Mouse (Mus musculus) embryonic fibroblast, embryonic 13.5 days (primary cell): ENCODE data around the gene Ercc8. TPM values are rescaled to one million over a fixed set of nuclear protein-coding genes. Genes with fewer than 3 reads are reported as not detected.
A peak's percentile ranks its signal among the peaks of the same experiment; 100 is the strongest.

Experiments
- H3K27ac ChIP-seq: 2 replicates; pipeline ENCODE4 v1.5.1; 2012; ENCODE audit warnings: low read length, control low read depth, inconsistent platforms; ENCODE audit not compliant: insufficient read depth
- H3K4me1 ChIP-seq: 2 replicates; pipeline ENCODE4 v1.6.1; 2011; ENCODE audit warnings: low read length; ENCODE audit not compliant: control insufficient read depth, insufficient read depth
- H3K4me3 ChIP-seq: 2 replicates; pipeline ENCODE4 v1.5.1; 2011; ENCODE audit warnings: mild to moderate bottlenecking, control low read depth, low read length; ENCODE audit not compliant: insufficient read depth
- CTCF ChIP-seq: IDR thresholded peaks from 2 replicates; pipeline ENCODE4 v1.5.1; 2011; ENCODE audit warnings: mild to moderate bottlenecking, control low read depth, low read length, moderate library complexity, borderline replicate concordance; ENCODE audit not compliant: insufficient read depth
- POLR2A ChIP-seq: IDR thresholded peaks from 2 replicates; pipeline ENCODE4 v1.6.1; 2011; ENCODE audit warnings: low read depth, mild to moderate bottlenecking, control low read depth, low read length, moderate library complexity
- polyA plus RNA-seq: library from polyadenylated mRNA; stranded (reverse); fragments of >200 nt; gene quantifications from 2 replicates; pipeline ENCODE4 v1.2.4, GENCODE M21; 2011; ENCODE audit warnings: low read depth; ENCODE audit not compliant: missing spikeins, insufficient read length

Gene Ercc8
- polyA plus RNA-seq, 1 experiment = 8.4 TPM

DNA sequence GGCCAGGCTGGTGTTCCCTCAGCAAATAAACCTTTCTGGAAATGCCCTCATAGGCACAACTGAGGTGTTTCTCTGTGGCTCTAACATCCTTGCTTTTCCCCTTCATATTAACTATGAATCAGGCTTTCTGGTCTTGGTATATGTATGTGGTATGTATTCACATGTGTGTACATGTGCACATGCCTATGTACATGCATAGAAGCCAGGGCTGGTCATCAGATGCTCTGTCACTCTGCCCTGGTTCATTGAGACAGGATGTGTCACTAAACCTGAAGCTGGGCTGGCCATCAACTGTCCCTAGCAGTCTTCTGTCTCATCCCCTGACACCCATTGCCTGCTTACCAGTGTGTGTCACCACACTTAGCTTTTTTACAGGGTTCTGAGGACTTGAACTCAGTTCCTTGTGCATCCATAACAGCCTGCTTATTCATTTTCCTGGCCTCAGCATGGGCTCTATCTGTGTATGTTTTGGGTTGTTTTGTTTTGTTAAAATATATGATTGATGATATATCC is 26.3 kb downstream of the Ercc8 start:
- Histone ChIP-seq H3K4me3 (no peak overlapping the region), H3K4me1 (no peaks in the 10 kb centered on the region), H3K27ac (no peak overlapping the region)
- no peak for TF ChIP-seq CTCF
- TF ChIP-seq POLR2A = no peak

DNA sequence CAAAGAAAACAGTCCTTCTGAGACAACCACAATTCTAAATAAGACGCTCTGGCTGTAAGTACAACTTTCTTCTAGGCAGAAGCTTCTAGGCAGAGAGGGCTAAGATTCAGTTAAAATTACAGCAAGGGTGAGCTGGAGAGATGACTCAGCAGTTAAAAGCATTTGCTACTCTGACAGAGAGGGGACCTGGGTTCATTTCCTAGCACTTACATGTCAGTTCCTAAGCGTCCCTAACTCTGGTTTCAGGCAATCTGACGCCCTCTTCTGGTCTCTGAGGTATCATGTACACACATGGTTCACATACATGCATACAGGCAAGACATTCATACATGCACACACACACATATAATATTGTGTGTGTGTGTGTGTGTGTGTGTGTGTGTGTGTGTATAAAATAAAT is 27.0 kb downstream of the Ercc8 start:
- Histone ChIP-seq H3K4me1 (no peaks in the 10 kb centered on the region), H3K27ac (no peak overlapping the region)
- TF ChIP-seq POLR2A (no peak), CTCF (no peak)

DNA sequence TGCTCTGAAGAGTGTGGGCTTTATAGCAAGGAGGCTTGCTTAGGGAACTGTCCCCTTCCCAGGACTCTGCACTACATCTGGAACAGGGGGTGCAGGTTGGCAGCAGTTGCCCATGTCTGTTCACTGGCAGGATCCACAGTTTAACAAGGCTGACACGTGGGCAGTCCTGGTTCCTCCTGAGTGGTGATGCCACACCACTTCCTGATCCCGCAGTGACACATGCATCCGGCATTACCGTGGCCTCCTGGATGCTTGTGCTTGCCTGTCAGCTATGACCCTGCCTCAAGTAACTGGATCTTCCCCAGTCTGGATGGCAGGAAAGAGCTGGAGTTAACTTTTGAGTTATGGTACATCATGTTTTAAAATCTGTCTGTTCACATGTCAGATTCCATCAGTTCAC is 29.5 kb downstream of the Ercc8 start:
- Histone ChIP-seq H3K27ac (no peak overlapping the region), H3K4me1 (no peaks in the 10 kb centered on the region), H3K4me3 (no peak overlapping the region)
- TF ChIP-seq POLR2A (no peak), CTCF (no peak)

More for the DNA sequence above, 27.0 kb downstream of the Ercc8 start:
- H3K4me3 ChIP-seq = no peak overlapping the region

DNA sequence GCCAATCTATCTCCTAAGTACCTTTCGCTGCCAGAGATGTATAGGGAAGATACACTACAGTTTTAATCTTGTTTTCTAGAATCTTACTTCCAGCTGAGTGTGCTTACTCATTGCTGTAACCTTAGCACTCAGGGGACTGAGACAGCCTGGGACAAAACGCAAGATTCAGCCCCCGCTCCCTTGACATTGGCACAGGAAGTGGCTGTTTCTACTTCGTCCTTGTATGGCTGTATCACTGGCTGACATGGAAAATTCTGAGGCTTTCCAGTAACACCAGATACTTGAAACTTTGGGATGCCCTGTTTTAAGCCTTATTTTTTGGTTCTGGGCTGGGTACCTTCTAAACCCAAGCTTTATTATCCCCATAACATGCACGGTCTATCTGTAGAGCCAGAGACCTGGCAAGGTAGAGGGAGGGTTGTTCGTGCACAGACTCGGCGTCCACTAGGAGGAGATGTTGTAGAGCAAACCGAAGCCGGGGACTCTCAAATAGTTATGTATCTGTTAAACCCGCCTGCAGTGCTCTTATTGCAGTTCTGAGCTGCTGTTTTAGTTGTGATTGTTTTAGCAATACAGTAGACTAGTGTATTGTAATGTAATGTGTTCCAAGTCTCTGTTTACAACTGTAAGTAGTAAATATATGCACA is 32.7 kb downstream of the Ercc8 start:
- H3K27ac ChIP-seq = no peak overlapping the region
- H3K4me3 ChIP-seq = no peak overlapping the region
- no peaks in the 10 kb centered on the region for H3K4me1 ChIP-seq
- TF ChIP-seq CTCF = peak; percentile 76; the same call in 1 of the 2 replicates
- TF ChIP-seq POLR2A = no peak

DNA sequence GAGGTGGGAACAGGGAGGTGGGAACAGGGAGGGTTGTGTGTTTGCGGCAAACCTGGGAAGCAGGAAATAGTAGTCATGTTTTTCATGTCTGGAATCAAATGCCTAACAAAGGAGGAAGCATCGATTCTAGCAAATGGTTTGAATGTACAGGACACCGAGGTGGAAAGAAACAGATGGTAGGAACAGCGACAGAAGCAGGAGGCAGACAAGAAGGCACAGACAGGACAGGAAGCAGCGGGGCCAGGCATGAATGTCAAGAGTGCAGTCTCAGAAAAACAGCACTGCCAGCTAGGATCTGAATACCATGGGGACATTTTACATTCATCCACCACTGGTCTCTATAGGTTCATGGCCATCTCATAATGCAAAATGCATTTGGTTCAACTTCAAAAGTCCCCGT is 36.9 kb downstream of the Ercc8 start:
- no peak overlapping the region for H3K27ac ChIP-seq
- no peak for TF ChIP-seq CTCF
- no peak for TF ChIP-seq POLR2A
- H3K4me1 ChIP-seq = no peaks in the 10 kb centered on the region
- H3K4me3 ChIP-seq = no peak overlapping the region

DNA sequence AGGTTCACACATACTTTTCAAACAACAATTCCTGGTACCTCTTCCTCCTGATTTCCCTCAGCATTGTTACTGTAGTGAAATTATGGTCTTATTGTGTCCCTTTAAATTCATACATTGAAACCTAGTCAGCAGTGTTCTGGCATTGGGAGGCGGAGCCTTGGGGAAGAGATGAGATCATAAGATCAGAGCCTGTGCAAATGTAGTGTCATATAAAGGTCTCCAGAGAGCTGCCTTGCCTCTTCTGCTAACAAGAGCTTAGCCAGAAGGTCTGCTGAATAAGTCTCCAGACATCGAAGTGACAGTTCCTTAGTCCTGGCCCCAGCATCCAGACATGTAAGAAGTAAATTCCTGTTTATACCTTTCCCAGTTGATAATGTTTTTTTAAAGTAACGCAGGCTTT is 46.3 kb downstream of the Ercc8 start:
- H3K27ac ChIP-seq = no peak overlapping the region
- H3K4me3 ChIP-seq = no peak overlapping the region
- H3K4me1 ChIP-seq = no peaks in the 10 kb centered on the region
- TF ChIP-seq POLR2A (no peak), CTCF (no peak)

DNA sequence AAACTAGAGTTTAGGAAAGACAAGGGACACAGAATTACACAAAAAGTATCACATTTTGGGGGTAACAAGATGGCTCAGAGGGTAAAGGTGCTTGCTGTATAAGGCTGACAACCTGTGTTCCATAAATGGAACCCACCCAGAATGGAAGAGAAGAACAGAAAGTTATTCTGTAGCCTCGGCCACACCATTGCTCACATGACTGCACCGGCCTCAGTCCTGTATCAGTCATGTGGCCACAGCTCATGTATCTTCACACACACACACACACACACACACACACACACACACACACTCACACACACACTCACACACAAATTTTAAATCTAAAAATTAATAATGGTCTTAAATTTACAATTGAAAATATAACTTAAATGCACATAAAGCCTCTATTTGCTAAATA is 48.9 kb downstream of the Ercc8 start:
- Histone ChIP-seq H3K27ac (no peak overlapping the region), H3K4me1 (no peaks in the 10 kb centered on the region)
- TF ChIP-seq POLR2A (no peak), CTCF (no peak)

DNA sequence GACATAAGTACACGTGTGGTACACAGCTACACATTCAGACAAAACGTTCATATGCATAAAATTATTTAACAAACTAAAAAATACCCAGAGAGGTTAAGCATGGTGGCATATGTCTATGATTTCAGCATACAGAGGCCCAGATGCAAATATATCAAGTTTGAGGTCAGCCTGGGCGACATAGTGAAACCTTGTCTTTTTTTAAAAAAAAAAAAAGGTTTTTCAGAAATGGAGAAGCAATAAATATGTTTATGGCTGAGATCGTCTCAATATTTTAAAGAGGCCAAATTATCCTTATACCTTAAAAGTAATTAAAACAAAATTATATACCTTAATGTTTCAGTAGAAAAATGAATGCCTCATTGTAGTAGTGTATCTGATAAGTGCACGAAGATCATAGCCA is 49.6 kb downstream of the Ercc8 start:
- Histone ChIP-seq H3K4me1 (no peaks in the 10 kb centered on the region), H3K4me3 (no peak overlapping the region), H3K27ac (no peak overlapping the region)
- TF ChIP-seq CTCF = no peak
- TF ChIP-seq POLR2A = no peak

More for the DNA sequence above, 48.9 kb downstream of the Ercc8 start:
- no peak overlapping the region for H3K4me3 ChIP-seq

DNA sequence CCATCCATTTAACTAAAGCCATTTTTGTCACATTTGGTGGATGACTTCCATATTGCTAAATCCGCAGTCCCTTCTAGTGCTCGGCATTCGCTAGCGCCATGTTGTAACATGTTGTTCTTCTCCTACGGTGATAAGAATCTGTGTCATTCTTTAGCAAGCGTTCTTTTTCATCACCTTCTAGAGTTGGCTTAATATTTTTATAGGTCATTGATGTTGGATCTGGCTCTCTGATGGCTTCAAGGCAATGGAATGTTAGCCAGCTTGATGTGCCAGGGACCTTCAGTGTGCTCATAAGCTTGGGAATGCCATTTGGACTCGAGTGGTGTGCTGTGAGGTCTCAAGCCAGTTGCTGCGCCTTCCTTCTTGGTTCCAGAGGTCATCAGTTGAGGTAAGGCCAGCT is 52.4 kb downstream of the Ercc8 start:
- TF ChIP-seq CTCF = no peak
- no peaks in the 10 kb centered on the region for H3K4me1 ChIP-seq
- H3K4me3 ChIP-seq = no peak overlapping the region
- H3K27ac ChIP-seq = no peak overlapping the region

DNA sequence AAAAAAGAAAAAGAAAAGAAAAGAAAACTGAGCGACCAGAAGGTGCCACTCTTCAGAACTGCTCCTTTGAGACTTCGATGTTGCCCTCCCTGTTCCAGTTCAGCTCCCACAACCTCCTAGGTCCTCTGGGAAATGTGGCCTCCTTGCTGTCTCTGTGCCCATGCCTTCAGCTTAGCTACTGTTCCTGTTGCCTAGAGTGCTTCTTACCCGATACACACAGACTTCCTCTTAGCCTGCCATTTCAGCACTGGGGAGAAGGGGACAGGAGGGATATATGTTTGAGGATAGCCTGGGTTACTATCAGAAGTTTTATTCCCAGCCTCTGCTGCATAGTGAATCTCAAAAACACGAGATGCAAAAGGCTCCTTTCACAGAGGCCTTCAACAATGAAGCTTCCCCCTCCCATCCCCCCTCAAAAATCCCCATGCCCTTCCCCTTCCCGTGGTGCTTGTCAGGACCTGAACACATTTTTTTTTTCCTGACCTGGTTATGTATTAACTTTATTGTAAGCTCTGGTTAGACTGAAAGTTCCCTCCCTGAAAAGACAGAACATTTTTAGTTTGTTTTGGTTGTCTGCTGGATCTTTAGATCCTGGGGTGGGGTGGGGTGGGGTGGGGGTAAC is 54.0 kb downstream of the Ercc8 start:
- Histone ChIP-seq H3K27ac (no peak overlapping the region), H3K4me3 (no peak overlapping the region)
- TF ChIP-seq POLR2A = no peak
- no peak for TF ChIP-seq CTCF

DNA sequence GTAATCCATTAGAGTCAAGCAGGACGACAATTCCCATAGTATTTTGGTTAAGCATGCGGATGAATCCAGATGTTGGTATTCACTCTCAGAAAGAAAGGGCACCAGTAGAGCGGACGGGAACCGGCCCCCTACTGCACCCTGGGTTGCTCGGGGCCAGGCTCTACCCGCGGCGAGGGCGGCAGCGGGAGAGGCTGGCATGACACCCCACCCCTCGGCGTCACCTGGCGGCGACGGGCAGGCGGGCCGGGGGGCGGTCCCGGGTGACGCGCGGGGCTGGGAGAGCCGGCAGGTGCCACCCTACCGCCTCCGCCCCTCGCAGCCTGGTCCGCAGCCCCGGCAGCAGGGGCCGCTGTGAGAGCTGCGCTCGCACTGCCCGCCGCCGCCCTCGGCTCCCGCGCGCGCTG is 55.6 kb downstream of the Ercc8 start, which contains the start of gene Elovl7:
Gene Elovl7, plus strand, starts transcription at position 324 of the 404 bp plus-strand sequence.
- no peak within 1 kb of the TSS for H3K27ac ChIP-seq
- H3K4me1 ChIP-seq = no peaks in the 10 kb centered on the region
- peak within 1 kb of the TSS; percentile 69 for H3K4me3 ChIP-seq
- TF ChIP-seq POLR2A = no peak
- TF ChIP-seq CTCF = peak; percentile 10; the same call in 1 of the 2 replicates

More for the DNA sequence above, 54.0 kb downstream of the Ercc8 start:
- no peaks in the 10 kb centered on the region for H3K4me1 ChIP-seq
